Mouse (Mus musculus): ENCODE measurements around the gene Gm12216.

The Gm12216 gene

DNA sequence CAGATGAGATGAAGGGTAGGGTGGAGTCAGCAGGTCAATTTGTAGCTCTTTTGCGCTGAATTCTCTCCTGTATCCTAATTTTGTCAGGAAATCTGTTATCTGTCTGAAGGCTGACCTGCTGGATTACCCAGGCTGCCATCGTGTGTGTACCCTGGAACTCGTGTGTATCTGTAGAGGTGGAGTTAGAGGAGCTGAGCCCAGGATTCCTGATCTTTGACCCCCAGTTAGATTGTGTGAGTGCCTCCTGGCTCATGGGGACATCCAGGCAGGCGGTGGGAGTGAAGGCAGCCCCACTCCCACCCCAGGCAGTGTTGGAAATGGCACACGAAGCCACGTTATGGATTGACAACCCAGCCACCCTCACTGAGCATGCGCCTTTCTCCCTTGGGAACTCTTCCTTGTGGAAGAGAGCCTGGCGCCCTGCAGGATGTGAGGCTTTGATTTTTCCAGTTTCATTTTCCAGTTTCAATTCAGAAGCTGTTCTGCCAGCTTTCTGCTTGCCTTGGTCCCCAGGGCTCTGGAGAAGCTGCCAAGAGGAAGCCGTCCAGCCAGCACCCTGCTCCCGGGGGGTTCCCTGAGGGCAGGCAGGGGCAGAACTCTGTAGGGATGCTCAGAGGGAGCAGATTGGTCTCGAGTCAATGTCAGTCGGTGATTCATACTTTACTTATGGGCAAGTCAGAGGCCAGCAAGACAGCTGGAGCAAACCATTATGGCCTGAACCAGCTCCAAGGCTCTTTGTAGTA is 62.5 kb downstream of the Gm12216 start:
- DNase-seq (ENCODE audit: low spot score in 2 of 2), result no peak

DNA sequence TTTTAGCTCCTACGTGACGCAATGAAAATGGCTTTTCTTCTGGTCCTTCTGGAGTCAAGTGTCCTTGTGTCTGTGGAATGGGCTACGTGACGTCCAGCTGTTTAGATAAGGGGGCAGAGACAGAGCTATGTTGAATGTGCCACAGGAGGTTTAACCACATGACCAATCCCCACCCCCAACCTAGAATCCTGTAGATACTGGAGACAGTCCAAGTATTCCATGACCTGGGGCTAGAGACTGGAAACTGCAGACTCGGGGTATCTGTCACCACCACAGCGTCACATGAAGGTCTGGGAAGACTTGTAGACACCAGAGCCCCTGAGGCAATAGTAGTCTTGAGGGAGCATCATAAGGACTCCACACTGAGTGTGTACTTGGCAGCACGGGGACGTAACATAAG is 63.2 kb downstream of the Gm12216 start:
- DNase-seq (ENCODE audit: low spot score in 2 of 2), result no peak

DNA sequence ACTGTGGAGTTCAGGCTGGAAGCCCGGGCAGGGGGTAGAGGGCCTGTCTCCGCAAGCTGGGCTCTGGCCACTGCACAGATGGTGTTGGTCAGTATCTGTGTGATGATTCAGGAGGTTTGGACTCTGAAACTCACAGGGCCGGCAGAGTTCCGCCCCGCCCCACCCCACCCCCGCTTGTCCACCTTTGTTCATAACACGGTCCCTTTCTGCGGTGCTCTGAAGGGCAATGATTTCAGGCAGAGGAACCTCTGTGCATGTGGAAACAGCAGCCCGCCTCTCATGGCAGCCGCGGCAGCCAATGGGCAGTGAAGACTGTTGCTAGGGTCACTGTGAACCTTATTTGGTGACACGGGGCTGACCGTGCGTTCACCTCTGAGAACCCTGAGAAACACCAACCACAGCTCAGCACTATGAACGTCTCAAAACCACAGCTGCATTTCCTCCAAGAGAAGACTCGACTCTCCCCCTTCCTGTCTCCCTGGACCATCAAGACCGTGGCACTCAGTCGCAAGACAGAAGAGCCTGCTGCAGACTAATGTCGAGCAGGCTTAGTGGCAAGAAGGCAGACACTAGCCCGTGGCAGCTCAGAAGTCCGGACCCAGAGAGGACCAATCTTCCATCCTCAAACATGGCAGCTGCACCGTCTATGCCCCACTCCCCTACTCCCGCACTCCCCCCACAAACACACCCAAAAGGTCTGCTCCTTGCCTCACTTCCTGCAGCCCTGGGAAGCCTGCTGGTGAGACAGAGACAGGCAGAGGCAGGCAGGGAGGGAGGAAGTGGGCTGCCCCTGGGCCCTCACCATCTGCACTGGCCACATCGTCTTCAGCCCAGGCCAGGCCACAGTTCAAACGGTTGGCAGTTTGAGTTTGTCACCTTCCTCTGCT is 64.1 kb downstream of the Gm12216 start:
- DNase-seq (ENCODE audit: low spot score in 2 of 2), result peak; percentile 29 to 63

DNA sequence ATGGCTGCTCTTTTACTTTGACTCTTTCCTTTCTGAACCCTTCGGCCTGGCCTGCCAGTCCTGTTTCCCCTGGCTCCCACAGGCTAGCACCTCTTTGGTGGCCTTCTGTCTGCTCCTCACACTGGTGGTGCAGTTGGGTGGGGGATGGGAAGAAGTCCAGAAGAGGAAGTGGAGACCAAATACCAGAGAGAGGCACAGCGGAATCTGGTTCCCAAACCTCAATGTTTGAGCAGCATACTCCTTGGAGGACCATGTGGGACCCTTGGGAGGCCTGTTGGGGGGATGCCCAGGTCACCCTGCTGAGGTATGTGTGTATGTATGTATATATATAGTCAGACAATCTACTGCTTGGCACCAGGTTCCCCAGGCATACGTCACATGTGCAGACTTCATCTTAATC is 65.0 kb downstream of the Gm12216 start:
- peak; percentile 43 to 60 for DNase-seq (ENCODE audit: low spot score in 2 of 2)

DNA sequence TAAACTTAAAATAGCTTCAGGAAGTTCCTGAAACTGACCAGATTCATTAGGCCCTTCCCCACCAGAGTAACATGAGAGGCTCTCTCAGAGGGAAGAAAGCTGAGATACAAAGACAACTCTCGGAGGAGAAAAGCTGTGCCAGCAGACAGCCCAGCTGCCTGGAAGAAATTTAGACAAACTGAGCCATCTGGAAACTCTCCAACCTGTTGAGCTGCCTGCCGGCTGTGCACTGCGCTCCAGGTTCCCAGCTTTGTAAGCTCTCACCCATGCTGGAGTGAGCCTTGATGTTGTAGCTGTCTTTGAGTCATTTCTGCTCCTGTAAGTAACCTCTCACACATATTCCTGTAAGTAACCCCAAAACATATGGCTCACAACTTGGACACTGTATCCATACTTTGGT is 66.1 kb downstream of the Gm12216 start:
- DNase-seq (ENCODE audit: low spot score in 2 of 2), result no peak

DNA sequence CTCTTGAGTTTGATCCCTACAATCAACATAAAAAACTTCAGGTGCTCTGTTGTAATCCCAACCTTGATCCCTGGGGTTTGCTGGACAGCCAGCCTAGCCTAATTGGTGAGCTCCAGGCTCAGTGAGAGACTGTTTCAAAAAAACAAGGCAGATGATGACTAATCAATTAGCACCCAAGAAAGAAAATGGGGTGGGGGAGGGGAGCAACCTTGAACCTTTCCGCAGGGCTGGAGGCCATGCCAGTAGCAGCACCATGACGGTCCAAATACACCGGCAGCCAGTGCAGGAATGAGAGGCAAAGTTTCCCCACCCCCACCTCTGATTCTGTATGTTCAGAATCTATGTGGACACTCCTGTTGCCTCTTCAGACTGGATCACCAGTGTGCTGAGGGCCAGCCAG is 69.8 kb downstream of the Gm12216 start:
- no peak for DNase-seq (ENCODE audit: low spot score in 2 of 2)

DNA sequence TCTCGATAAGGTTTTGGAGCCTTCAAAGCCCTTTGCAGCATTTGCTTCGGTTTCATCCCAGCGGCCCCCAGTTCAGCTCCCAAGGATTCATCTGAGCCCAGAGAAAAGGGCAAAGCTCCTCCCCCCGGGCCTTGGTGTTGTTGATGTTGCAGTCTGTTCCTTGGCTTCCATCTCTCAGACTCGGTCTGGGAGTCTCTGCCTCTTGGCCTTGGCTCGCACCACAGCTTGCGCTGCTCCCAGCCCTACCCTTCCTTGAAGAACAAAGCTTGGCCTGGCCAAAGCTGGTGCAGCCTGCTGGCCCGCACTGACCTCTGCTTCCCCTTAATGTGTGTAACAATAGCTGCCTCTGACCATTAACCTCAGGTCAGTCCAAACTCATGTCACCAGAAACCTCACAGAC is 70.9 kb downstream of the Gm12216 start:
- no peak for DNase-seq (ENCODE audit: low spot score in 2 of 2)

DNA sequence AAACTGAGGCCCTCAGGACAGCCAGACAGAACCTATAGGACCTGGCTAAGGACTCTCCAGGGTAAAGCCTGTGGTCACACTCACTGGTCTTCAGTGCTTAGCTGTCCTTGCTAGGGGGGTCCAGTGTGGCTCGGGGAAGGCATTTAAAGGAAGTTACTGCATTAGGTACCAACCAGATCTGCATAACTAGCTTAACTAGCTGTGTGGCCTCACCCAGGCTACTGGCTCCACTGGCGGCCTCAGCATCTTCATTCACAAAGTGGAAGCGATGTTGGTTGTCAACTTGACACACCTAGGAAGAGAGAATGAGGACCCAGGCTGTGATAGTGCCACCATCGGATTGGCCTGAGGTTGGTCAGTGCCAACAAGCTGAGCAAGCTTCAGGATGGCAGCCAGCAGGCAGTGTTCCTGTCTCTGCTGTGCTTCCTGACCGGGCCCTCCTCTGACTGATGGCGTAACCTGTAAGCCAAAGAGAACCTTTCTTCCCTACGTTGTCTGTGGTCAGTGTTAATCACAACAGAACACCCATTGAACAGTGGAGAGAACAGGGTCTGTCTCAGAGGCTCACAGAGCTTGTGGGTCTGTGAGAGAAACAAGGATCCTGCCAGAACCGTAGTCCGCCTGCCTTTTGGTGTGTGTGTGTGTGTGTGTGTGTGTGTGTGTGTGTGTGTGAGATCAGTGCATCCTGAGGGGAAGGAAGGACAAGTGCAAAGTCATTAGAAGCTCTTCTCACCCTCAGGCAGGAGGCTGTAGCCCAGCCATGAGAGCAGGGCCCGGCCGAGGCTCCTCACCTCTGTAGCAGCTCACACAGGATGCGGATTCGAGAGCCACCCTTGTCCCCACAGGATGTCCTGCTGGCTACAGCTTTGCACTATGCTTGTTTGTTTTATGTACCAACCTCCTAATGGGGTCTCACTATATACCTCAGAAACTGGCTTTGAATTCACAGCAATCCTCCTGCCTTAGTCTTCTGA is 72.7 kb downstream of the Gm12216 start:
- no peak for DNase-seq (ENCODE audit: low spot score in 2 of 2)

DNA sequence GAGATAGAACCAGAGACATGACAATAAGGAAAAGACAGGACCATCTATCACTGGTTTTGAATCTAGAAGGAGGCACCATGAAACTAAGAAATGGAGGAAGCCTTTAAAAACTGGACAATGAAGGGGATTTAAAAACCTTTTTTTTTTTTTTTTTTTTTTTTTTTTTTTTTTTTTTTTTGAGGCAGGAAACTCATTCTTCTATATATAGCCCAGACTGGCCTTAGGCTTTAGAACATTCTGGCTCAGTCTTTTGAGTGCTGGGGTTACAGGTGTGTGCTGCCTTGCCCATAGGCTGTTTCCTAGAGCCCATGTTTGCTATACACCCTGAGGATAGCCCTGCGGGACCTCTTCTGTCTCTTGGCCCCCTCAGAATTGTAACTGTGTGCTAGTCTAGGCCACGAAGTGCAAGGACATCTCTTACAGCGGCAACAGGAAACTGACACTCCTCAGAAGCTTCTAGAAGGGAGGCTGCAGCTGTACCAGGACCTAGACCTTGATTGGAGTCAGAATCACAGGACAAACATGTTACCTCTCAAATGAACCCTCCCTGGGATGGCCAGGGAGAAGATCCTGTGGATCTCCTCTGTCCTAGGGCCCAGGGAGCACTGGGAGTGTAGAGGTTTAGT is 73.6 kb downstream of the Gm12216 start:
- no peak for DNase-seq (ENCODE audit: low spot score in 2 of 2)

DNA sequence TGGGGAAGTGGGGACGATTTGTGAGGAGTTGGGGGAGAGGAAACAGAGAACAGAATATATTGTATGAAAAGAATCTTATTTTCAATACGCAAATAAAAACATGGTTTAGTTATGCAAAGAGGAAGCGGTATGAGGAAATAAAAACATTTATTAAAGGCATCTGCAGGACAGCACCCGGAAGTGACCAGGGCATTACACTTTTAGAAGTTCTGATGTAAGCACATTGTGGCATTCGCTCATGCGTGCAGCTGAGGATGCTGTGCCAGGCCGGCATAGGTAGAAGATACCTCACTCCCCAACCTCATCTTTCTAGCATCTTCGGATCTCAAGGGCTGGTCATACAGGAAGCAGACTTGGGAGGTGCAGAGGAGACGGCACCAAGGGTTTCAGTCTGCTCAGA is 75.8 kb downstream of the Gm12216 start:
- no peak for DNase-seq (ENCODE audit: low spot score in 2 of 2)

DNA sequence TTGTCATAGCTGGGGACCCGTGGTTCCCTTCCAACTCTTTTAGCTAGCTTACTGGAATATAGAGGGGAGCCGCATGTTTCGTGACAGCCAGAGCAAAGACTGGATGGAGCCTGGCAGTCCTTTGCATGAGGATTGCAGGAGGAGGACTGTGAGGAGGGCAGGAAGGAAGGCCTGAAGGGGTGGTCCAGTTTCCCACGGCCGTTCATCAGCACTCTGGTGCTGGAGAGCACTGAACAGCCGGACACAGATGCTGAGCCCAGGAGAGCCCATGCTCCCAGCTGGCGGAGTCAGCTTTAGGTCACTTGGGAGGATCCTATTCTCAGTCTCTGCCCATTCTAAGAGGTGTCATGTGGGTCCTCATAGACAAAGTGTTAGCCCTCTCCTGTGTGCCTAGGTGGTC is 77.1 kb downstream of the Gm12216 start:
- no peak for DNase-seq (ENCODE audit: low spot score in 2 of 2)

DNA sequence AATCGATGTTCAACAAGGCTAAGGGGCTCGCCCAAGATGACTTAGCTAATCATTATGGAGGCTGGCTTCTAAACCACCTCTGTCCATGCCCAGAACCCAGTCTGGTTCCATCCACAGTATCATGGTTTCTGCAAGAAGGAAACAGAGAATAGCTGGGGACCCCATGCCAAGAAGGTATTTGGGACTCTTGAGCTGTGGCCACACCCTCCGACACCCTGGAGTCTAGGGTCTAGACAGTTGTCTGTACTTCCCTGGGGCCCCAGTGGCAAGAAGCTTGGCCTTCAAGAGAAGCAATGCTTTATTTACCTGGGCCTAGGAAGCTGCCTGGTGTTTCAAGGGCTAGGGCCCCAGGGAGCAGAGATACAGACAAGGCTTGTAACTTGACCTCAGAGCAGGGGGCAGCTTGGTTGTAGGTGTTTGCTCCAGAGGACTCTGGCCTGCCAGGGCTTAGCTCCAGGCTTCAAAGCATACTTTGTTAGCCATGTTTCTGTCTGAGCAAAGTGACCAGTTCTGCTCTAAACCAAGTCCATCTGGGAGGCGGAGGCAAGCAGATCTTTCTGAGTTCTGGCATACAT is 77.8 kb downstream of the Gm12216 start:
- DNase-seq (ENCODE audit: low spot score in 2 of 2), result no peak

DNA sequence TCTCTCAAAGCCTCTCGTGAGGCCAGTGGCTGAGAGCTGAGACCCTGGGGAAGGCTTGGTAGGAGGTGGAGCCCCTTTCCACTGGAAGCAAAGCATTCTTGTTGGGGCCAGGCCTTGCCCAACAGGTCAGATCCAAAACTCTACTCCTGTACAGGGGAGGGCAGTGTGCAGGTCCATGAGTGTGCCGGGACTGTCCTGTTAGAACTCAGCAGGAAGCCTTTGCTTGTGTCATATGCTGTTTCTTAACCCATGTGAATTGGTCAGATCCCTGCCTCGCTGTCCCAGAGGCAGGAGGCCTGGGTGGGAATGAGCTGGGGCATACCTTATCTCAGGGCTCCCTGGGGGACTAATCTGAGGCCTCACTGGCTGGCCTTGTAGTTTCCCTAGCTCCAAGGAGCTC is 78.8 kb downstream of the Gm12216 start:
- DNase-seq (ENCODE audit: low spot score in 2 of 2), result no peak

DNA sequence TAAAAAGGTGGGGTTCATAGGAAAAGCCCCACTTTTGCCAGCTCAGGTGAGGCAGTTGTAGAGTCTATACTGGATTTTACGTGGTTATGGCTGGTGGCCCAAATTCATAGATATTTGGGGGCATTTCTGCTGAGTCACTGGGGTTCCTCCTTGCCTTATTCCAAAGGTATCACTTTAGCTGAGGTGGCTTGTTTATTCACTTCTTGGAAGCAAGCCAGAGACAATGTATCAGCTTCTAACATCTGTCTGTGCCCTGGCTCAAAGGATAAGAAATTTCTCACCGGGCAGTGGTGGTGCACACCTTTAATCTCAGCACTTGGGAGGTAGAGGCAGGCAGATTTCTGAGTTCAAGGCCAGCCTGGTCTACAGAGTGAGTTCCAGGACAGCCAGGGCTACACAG is 79.2 kb downstream of the Gm12216 start:
- no peak for DNase-seq (ENCODE audit: low spot score in 2 of 2)

DNA sequence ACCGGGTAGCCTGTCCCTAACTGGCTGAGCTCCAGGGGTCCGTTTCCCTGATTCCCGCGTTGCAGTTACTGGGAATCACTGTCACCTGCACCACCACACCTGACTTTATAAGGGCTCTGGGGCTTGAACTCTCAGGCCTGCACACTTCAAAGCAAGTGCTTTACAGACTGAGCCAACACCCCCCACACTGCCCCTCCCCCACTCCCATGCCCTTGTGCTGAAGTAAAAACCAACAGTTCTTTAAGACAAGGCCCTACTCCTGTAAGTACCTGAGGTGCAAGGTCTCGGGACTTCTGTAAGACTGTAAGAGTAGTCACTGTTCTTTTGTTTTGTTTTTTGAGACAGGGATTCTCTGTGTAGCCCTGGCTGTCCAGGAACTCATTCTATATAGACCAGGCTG is 80.6 kb downstream of the Gm12216 start:
- DNase-seq (ENCODE audit: low spot score in 2 of 2), result no peak

DNA sequence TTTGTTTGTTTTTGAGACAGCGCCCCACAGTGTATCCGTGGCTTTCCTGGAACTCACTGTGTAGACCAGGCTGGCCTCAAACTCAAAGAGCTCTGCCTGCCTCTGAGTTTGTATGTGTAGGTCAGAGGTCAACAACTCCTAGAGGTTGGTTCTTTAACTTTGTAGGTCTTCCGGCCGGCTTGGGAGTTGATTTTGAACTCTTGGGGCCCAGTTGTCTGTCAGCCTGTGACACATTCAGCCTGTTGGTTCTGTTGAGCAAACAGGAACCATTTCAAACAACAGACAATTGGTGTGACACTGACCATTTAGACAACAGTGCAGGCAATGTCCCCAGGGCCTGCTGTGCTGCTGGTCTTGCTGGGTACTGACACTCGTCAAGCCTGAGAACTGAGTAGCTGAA is 81.3 kb downstream of the Gm12216 start:
- DNase-seq (ENCODE audit: low spot score in 2 of 2), result no peak

DNA sequence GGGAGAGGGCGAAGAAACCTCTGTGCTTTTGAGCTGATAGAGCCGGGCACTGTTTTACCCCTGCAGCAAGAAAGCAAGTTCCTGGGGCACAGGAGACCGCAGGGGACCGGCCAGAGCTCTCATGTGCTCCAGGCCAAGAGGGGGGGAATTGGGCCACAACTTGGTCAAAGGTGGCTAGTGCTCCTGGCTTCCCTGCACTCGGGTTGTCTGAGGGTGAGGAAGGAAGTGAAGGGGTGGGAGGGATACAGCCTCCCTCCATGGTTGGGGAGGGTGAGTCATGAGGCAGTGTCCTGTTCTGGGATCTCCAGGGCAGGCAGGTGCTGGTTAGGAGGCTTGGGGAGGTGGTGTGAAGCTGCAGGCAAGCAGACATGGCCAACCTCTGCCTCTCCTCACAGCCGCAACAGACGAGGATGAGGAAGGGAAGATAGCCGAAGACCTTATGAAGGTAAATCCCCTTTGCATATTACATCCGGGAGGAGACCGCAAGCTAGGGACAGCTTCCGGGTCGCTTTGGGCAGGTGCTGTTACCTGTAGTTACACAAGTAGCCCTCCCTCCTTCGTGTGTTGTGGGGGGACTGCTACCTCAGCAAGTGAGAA is 84.3 kb downstream of the Gm12216 start:
- DNase-seq (ENCODE audit: low spot score in 2 of 2), result no peak

DNA sequence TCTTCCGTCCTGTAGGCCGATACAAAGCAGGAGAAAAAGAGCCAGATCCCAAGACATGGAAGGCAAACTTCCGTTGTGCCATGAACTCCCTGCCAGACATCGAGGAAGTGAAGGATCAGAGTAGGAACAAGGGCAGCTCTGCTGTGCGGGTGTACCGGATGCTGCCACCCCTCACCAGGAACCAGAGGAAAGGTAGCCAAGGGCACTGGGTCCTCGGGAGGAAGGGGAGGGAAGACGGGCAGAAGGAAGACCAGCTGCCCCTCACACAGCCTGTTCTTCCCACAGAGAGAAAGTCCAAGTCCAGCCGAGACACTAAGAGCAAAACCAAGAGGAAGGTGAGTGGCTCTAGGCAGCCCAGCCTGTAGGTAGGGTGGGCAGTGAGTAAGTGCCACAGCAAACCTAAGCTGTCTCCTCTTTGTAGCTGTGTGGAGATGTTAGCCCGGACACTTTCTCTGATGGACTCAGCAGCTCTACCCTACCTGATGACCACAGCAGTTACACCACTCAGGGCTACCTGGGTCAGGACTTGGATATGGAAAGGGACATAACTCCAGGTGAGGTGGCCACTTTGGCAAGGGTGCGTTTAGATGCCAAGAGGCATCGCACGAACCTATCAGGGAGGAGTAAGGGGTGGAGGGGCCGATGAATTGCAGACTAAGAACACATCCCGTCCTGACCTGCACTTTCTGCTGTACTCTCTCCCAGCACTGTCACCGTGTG is 85.3 kb downstream of the Gm12216 start:
- DNase-seq (ENCODE audit: low spot score in 2 of 2), result no peak

DNA sequence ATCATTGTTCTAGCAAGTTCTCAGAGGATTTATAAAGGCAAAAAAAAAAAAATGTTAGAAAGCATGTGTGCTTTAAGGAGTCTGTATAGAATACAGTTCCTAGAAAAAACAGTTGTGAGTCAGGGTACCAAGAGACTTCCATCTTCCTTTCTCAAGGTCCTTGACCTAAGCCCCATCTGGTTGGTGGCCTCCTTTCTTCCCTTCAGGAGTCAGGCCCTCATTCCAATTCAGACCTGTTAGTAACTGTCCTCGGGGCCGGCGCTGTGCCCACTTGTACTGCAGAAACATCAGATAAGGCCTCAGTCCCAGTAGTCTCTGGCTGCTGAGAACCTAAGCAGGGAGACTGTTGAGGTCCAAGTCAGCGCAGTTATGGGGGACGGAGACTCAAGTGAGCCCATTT is 86.0 kb downstream of the Gm12216 start, which contains the start of gene Gm17334:
Gene Gm17334, minus strand, starts transcription at position 101 of the 400 bp plus-strand sequence.
- DNase-seq (ENCODE audit: low spot score in 2 of 2), result no peak

DNA sequence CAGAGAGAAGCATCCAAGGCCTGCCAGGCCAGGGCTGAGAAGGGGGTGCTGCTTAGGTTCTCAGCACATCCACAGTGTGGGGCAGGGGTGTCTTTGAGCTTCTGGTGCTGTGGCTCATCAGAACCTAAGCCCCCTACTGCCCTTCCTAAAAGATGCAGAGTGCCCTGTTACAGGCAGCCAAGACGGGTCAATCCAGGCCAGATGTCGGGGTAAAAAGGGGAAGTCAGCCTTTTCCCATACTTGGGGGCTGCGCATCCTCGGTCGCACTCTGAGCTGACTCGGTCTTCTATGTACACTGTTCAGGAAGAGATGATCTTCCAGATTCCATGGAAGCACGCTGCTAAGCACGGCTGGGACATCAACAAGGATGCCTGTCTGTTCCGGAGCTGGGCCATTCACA is 86.5 kb downstream of the Gm12216 start:
- DNase-seq (ENCODE audit: low spot score in 2 of 2), result no peak

Measured in spleen, postnatal 10 days (tissue).